Comparison of ENCODE assay signal across 24 mouse cellular contexts in genomic region chr3:9342167-9342566, GRCm38 (mm10).
A peak's percentile ranks its signal among the peaks of the same experiment; 100 is the strongest.
DNase-seq lines count a peak whose midpoint lies in the region; ATAC-seq and TF ChIP-seq lines count a peak whose summit lies in the region.
"Had no signal": no experiment of that assay in that cellular context is flagged by ENCODE, and none has a peak within 500 bp of the region (broad histone marks: within the 10 kb centered on the region; RNA-seq: fewer than 3 reads in every experiment).

No protein-coding gene starts in this region.

- H3K36me3 ChIP-seq in lung, embryonic 15.5 days: no peaks in the 10 kb centered on the region
- H3K36me3 ChIP-seq in lung, postnatal 0 days (ENCODE audit: insufficient read depth, low read length): no peaks in the 10 kb centered on the region
- H3K36me3 ChIP-seq: embryonic facial prominence, embryonic 10.5 days; embryonic facial prominence, embryonic 12.5 days; G1E had no signal

- H3K4me3 ChIP-seq in gastrocnemius, adult 2 months: no peak overlapping the region
- H3K4me3 ChIP-seq in lung, embryonic 15.5 days: no peak overlapping the region
- no peak overlapping the region for H3K4me3 ChIP-seq in lung, postnatal 0 days (ENCODE audit: low read depth, low read length)
- H3K4me3 ChIP-seq: embryonic facial prominence, embryonic 10.5 days; embryonic facial prominence, embryonic 12.5 days; forebrain, embryonic 13.5 days had no signal

- H3K9ac ChIP-seq in lung, embryonic 15.5 days: no peak overlapping the region
- H3K9ac ChIP-seq in lung, postnatal 0 days (replicated peaks; ENCODE audit: low read depth): no peak overlapping the region
- H3K9ac ChIP-seq: embryonic facial prominence, embryonic 12.5 days; forebrain, embryonic 13.5 days had no signal

- no peak for TF ChIP-seq EP300 in lung, postnatal 0 days (IDR thresholded peaks at IDR 0.05)

- no peak for DNase-seq in gastrocnemius, adult 2 months
- no peak for DNase-seq in gastrocnemius, postnatal 36 days
- no peak for DNase-seq in lung, postnatal 14 days
- DNase-seq in lung, postnatal 0 days (ENCODE audit: low spot score): peak; percentile 35
- DNase-seq in lung, postnatal 10 days: no peak
- no peak for DNase-seq in kidney, adult 9 months
- DNase-seq: adrenal gland, adult 8-10 months; adrenal gland, postnatal 14 days; adrenal gland, postnatal 36 days; B cell, adult 2 months; cerebellum, adult 11-12 months; cerebellum, adult 2 months; cerebellum, adult 9-10 months; cerebellum, postnatal 10 days; cerebellum, postnatal 25 days had no signal

- H3K4me1 ChIP-seq in lung, embryonic 15.5 days: peaks cover 22% of the 10 kb centered on the region
- peaks cover 6% of the 10 kb centered on the region; the same call in 1 of the 2 replicates for H3K4me1 ChIP-seq in lung, postnatal 0 days (ENCODE audit: insufficient read depth, low read depth, low read length)

- peak; percentile 53 for ATAC-seq in lung, embryonic 15.5 days (ENCODE audit: borderline replicate concordance, extremely low read depth, low FRiP score, low TSS enrichment)
- ATAC-seq in lung, postnatal 0 days: peak; percentile 60; the same call in 1 of the 2 replicates
- ATAC-seq: activated CD4-positive, CD25-positive, alpha-beta regulatory T cell, adult 4 months; CD4-positive, CD25-positive, alpha-beta regulatory T cell, adult 4 months; forebrain, embryonic 13.5 days; Patski had no signal

- H3K27ac ChIP-seq in gastrocnemius, adult 2 months: peak overlapping the region; percentile 31; the same call in 1 of the 2 replicates
- H3K27ac ChIP-seq in lung, embryonic 15.5 days: peak overlapping the region; percentile 35; the same call in 1 of the 2 replicates
- no peak overlapping the region for H3K27ac ChIP-seq in lung, postnatal 0 days (ENCODE audit: low read length)
- H3K27ac ChIP-seq: embryonic facial prominence, embryonic 10.5 days; embryonic facial prominence, embryonic 12.5 days; forebrain, embryonic 13.5 days had no signal

- H3K9me3 ChIP-seq in lung, embryonic 15.5 days: no peaks in the 10 kb centered on the region
- no peaks in the 10 kb centered on the region for H3K9me3 ChIP-seq in lung, postnatal 0 days (ENCODE audit: low read length)
- H3K9me3 ChIP-seq: embryonic facial prominence, embryonic 10.5 days; embryonic facial prominence, embryonic 12.5 days; forebrain, embryonic 13.5 days; G1E had no signal

- 69% methylated on average over 3 of the region's 3 CpGs for WGBS in lung, embryonic 15.5 days
- 49% methylated on average over 3 of the region's 3 CpGs for WGBS in lung, postnatal 0 days

- no peak overlapping the region for H3K4me2 ChIP-seq in lung, embryonic 15.5 days
- H3K4me2 ChIP-seq in lung, postnatal 0 days (replicated peaks; ENCODE audit: low read depth, low read length): no peak overlapping the region
- H3K4me2 ChIP-seq: embryonic facial prominence, embryonic 12.5 days; forebrain, embryonic 13.5 days had no signal

- no peaks in the 10 kb centered on the region for H3K27me3 ChIP-seq in lung, embryonic 15.5 days
- H3K27me3 ChIP-seq in lung, postnatal 0 days (replicated peaks; ENCODE audit: insufficient read depth, low read length): no peaks in the 10 kb centered on the region
- H3K27me3 ChIP-seq: CH12.LX had no signal

- no peak for TF ChIP-seq CTCF in gastrocnemius, adult 2 months (IDR thresholded peaks at IDR 0.05)
- no peak for TF ChIP-seq CTCF in lung, postnatal 0 days (IDR thresholded peaks at IDR 0.05)

- intact Hi-C loops in gastrocnemius, adult 2 months (cut with DNase I): loop anchor here (10.0 kb wide), 1 partner anchor 267 kb away; no protein-coding TSS in a partner anchor
- intact Hi-C loops in gastrocnemius, postnatal 36 days (cut with DNase I): loop anchor here (10.0 kb wide), 1 partner anchor 257 kb away; no protein-coding TSS in a partner anchor
